Mouse (Mus musculus): ENCODE measurements around the gene Gm20517. TPM values are rescaled to one million over a fixed set of nuclear protein-coding genes. Genes with fewer than 3 reads are reported as not detected.
"Not testable (repeated sequence)": the region's sequence is repeated elsewhere in the genome, so short reads cannot be mapped to it uniquely, and the experiment has no call there.

Gene Gm20517
- total RNA-seq, 2 experiments from 2014 or later, result 6.1 to 6.6 TPM

DNA sequence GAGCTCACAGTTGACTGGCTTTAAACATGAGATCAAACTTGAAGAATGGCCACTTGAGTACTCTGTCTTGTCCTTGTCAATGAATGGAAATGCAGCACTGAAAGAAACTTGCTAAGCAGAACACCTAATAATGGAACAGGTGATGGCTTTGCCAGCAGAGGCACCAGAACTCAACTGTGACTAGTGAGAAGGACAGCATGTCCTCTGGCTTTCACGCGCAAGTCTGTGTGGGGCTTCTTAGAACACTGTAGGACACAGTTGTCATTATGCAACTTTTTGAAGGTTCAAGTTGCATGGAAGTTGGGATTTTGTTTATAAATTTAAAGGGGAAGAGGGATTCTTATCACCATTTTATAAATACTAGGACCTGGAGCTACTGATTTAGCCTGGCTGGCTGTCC lies 13.7 kb downstream of the Gm20517 start:
- DNase-seq (ENCODE audit: low spot score in 2 of 2), result no peak

- no peak for DNase-seq (ENCODE audit: low spot score in 2 of 2)
Measured at GRCm38 (mm10) chr17:47626031-47626430, 14.6 kb downstream of the Gm20517 start.

DNA sequence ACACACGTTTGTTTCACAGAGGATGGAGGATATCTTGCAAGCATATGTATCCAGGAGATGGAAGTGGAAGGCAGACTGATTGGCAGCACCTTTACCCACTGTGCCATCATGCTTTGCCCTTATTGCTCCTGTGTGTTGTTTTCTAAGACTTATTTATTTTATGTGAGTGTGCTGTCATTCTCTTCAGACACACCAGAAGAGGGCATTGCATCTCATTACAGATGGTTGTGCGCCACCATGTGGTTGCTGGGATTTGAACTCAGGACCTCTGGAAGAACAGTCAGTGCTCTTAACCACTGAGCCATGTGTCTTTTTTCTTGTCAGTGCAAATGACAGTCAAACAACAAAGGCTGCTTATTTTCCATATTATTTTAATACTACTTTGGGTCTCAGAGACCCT lies 16.4 kb downstream of the Gm20517 start:
- DNase-seq (ENCODE audit: low spot score in 2 of 2), result no peak

GRCm38 (mm10) chr17:47628851-47629676 lies 17.7 kb downstream of the Gm20517 start:
- peak; percentile 94 to 95 for DNase-seq (ENCODE audit: low spot score in 2 of 2)

DNA sequence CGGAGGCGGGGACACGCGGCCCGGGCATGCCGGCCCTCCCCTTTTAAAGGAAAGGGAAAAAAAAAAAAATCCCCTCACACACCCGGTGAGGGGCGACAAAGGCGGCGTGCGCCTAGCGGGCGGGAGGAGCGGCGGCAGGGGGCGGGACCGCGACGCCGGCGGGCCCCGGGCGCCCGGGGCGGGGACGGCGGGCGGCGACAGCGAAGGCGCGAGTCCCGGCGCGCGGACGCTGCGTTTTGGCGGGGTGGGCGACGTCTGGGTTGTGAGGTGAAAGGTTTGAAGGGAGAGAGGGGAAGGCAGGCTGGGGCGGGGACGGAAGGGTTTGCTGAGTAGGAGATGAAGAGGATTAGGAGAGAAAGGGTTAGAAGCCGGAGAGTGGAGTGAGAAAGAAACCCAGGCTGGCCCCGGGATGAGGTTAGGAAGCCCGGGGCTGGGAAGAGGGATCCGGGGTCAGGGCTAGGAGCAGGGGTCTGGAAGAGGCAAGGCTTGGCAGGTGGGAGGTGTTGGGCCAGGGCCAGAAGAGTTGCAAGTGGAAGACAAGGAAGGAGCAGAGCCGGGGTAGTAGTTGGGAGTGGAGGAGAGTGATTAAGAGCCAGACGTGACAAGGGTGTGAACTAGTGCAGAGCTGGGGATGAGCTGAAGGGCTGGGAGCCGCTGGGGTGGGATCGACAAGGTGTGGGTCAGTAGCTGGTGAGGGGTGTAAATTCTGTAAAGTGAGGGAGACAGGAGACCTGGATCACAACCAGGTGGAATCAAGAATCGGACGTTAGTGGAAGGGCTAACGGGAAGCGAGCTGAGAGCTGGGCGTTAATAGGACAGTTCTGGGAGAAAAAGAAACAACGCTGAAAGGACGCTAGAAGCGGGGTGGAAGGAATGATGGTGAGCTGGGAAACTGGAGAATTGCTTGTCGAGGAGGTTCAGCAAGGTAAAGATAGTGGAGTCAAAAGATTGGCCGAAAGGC lies 18.6 kb downstream of the Gm20517 start:
- DNase-seq (ENCODE audit: low spot score in 2 of 2), result peak in 1 of 2 experiments; percentile 47

- DNase-seq (ENCODE audit: low spot score in 2 of 2), result no peak
Measured at GRCm38 (mm10) chr17:47630678-47631065, 19.3 kb downstream of the Gm20517 start, which contains the start of gene Usp49. Gene Usp49 (plus strand): TSS chr17:47630690.

DNA sequence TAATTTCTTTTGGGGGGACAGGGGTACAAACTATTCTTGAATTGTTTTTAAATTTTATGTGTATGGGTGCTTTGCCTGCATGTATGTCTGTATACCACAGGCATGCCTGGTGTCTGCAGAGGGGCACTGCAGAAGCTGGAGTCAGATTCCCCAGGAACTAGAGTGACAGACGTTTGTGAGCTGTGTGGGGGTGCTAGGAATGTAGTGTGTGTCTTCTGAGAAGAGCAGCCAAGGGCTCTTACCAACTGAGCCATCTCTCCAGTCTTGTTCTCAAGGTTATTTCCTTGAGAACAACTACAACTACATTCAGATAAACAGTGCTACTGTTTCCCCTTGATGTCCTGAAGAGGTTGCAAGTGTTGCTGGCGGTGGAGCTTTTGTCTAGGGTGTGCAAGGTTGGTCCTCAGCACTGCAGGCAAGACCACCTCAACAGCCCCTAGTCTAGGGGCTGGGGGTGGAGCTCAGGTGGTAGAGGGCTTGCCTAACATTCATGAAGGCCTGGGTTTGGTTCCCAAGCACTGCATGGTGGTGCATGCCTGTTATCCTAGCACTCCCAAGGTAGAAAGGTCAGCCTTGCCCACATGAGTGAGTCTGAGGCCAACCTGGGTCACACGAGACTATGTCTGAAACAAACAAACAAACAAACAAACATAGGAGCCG lies 20.9 kb downstream of the Gm20517 start:
- DNase-seq (ENCODE audit: low spot score in 2 of 2), result no peak

DNA sequence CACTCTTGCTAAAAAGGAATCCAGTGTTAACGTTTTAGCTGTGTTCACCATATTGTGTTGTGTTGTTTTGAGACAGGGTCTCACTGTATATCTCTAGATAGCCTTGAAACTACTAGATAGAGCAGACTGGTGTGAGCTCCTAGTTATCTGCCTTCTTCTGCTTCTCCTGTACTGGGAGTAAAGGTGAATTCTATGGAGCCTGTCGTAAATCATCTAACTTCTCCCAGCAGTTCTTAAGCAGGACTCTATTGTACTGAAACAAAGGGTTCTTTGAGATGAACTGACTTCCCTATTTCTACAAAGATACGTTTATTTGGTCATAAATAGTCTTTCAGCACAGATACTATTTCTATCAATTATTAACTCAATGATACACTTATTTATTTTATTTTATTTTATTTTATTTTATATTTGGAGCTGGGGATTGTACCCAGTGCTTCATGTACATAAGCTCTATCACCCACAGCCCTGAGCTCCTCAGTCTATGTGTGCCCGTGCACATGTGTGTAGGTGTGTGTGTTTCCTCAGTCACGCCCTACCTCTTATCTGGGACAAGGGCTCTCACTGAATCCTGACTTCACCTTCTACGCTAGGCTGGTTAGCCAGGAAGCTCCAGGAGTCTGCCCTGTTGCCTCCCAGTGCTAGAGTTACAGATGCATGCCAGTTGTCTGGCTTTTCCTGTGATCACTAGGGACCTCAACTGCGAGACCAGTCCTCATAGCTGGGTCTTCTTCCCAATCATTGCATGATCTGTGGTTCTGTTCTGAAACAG lies 22.8 kb downstream of the Gm20517 start:
- no peak for DNase-seq (ENCODE audit: low spot score in 2 of 2)

- no peak for DNase-seq (ENCODE audit: low spot score in 2 of 2)
Measured at GRCm38 (mm10) chr17:47642992-47643391, 31.6 kb downstream of the Gm20517 start.

DNA sequence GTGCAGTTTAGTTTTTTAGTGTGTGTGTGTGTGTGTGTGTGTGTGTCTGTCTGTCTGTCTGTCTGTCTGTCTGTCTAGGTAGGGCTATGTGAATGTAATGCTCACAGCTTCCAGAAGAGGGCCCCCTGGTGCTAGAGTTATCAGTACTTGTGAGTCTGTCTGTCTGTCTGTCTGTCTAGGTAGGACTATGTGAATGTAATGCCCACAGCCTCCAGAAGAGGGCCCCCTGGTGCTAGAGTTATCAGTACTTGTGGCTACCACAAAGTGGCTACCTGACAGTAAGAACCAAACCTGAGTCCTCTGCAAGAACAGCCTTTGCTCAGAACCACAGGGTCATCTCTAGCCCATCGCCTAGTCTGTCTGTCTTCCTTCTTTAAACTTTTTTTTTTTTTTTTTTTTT lies 35.3 kb downstream of the Gm20517 start:
- DNase-seq (ENCODE audit: low spot score in 2 of 2), result peak; percentile 41 to 65

DNA sequence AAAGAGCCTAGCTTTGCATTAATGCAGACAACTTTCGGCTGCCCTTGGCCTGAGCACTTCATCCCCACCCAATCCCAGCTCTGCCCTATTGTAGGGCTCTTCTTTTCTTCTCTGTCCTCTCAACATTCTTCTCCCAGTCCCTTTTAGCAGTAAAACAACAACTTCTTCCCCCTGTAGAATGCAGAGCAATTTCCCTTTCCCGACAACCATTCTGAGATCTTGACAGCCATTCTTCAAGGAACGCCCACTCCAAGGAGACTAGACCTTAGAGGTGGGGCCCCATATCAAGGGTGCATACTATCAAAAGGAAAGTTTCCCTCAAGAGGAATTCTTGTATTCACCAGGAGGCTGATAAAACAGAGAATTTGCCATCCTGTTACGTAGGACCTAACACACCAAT lies 37.6 kb downstream of the Gm20517 start:
- no peak for DNase-seq (ENCODE audit: low spot score in 2 of 2)

DNA sequence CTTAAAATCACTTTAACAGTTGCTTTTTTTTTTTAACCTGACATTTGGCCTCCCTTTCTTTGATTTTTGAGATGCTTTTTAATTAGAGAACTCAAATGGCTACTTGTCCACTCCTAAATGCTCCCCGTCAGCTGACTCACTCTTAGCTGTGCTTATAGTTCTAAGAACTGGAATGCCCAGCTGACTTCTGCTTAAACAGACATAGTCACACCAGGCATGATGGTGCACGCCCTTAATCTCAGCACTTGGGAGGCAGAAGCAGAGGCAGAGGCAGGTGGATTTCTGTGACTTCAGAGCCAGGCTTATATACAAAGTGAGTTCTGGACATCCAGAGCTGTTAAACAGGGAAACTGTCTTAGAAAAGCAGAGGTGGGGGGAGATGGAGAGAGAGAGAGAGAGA lies 40.6 kb downstream of the Gm20517 start:
- no peak for DNase-seq (ENCODE audit: low spot score in 2 of 2)

GRCm38 (mm10) chr17:47654346-47654745 lies 43.0 kb downstream of the Gm20517 start:
- DNase-seq (ENCODE audit: low spot score in 2 of 2), result not testable (repeated sequence)

GRCm38 (mm10) chr17:47655697-47656096 lies 44.3 kb downstream of the Gm20517 start:
- DNase-seq (ENCODE audit: low spot score in 2 of 2), result no peak

- no peak for DNase-seq (ENCODE audit: low spot score in 2 of 2)
Measured at GRCm38 (mm10) chr17:47657901-47658300, 46.5 kb downstream of the Gm20517 start.

- no peak for DNase-seq (ENCODE audit: low spot score in 2 of 2)
Measured at GRCm38 (mm10) chr17:47658741-47659243, 47.4 kb downstream of the Gm20517 start.

DNA sequence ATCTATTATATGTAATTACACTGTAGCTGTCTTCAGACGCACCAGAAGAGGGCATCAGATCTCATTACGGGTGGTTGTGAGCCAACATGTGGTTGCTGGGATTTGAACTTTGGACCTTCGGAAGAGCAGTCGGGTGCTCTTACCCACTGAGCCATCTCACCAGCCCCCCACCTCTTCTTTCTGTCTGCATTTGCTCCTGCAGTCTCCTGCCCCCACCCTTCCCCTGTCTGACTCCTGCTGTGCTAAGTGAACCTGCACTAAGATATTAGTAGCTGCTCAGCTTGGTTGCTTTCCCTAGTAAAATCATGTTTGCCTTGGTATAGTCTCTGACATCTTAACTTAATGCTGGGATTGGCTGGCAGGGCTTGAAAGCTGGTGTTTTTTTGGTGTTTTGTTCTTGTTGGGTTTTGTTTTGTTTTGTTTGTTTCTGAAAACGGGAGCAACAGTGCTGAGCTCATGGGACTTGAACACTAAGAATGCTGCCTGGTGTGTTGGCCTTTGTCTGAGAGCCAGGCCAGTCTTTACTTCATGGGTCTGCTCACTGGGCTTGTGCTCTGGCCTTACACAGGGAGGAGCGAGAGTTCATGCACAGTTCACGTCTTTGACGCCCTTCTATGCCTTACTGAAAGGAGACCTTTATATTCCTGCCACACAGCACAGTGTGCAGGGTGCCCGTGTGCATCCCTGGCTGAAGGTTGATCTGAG lies 51.8 kb downstream of the Gm20517 start:
- no peak for DNase-seq (ENCODE audit: low spot score in 2 of 2)

DNA sequence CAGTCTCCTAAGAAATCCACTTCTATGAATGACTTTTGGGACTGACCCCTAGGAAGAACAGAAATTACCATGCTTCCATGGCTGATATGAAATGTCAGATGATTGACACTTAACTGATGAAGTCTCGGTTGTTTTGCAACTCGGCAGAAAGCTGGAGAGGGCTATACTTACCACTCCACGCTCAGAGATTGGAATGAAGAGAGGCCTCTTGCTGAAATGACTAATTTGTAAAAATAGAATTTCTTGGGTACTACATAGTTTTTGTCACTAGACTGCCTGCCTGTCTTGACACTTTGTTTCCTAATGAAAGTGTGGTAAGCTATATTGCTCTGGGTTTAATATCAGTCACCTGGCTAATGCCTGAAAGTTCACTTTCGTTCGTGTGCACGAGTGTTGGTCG lies 53.1 kb downstream of the Gm20517 start:
- DNase-seq (ENCODE audit: low spot score in 2 of 2), result no peak

DNA sequence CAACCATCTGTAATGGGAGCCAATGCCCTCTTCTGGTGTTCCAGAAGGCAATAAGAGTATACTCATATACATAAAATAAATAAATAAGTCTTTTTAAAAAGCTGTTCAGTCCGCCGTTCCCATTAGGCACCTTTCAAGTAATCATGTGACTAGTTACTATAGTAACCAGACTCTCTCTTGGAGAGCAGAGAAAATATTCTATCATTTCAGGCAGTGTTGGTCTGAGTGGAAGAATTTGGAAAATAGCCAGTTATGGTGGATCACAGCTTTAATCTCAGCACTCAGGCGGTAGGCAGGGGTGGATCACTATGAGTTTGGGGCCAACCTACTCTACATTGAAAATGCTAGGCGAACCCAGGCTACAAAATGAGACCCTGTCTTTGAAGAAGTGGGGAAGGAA lies 57.8 kb downstream of the Gm20517 start:
- DNase-seq (ENCODE audit: low spot score in 2 of 2), result no peak

DNA sequence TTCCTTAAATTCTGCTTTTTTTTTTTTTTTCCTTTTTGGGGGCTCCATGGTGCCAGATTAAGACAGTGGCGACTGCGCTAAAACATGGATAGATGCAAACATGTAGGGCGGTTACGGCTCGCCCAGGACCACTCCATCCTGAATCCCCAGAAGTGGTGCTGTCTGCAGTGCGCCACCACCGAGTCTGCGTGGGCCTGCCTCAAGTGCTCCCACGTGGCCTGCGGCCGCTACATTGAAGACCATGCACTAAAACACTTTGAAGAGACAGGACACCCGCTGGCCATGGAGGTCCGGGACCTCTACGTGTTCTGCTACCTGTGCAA lies 60.6 kb downstream of the Gm20517 start:
- no peak for DNase-seq (ENCODE audit: low spot score in 2 of 2)
